8 mouse cellular contexts compared by ENCODE assay signal in genomic region chr2:136532033-136532432, GRCm38 (mm10). TPM values are rescaled to one million over a fixed set of nuclear protein-coding genes. Genes with fewer than 3 reads are reported as not detected.
DNase-seq lines count a peak whose midpoint lies in the region; ATAC-seq and TF ChIP-seq lines count a peak whose summit lies in the region.

No protein-coding gene starts in this region.

- DNase-seq in embryo, embryonic 9.5 days (ENCODE audit: extremely low spot score) = peak; percentile 84
- peak; percentile 58 to 75 for DNase-seq in gastrocnemius, postnatal 4 days (ENCODE audit: low spot score in 2 of 2)
- peak; percentile 86 to 90 for DNase-seq in left cerebral cortex, adult 2 months (ENCODE audit: extremely low spot score in 1 of 2, low spot score in 2 of 2)
- DNase-seq in lung, postnatal 36 days = peak; percentile 73
- peak; percentile 90 to 93 for DNase-seq in right cerebral cortex, adult 2 months (ENCODE audit: low spot score in 2 of 2)
- DNase-seq in T-cell, adult 2 months (ENCODE audit: low spot score) = no peak

- no peak for TF ChIP-seq CTCF in bone marrow, adult 2 months (IDR thresholded peaks at IDR 0.05; ENCODE audit: control insufficient read depth, insufficient read depth, low read length)
- no peak for TF ChIP-seq CTCF in left cerebral cortex, adult 2 months (IDR thresholded peaks at IDR 0.05)

- peak overlapping the region; percentile 1 for H3K4me3 ChIP-seq in bone marrow, adult 2 months (replicated peaks; ENCODE audit: control insufficient read depth, low read depth, low read length)
- peak overlapping the region; percentile 47 for H3K4me3 ChIP-seq in left cerebral cortex, adult 2 months

- intact Hi-C loops in left cerebral cortex, adult 2 months (cut with DNase I) = loop anchor here (5.0 kb wide), 1 partner anchor 150 kb away; no protein-coding TSS in a partner anchor

- H3K4me1 ChIP-seq in bone marrow, adult 2 months (ENCODE audit: control insufficient read depth, insufficient read depth, low read length) = no peaks in the 10 kb centered on the region

- no peak overlapping the region for H3K27ac ChIP-seq in bone marrow, adult 2 months (ENCODE audit: control insufficient read depth, insufficient read depth, low read depth, low read length, poor library complexity)
- peak overlapping the region; percentile 56 for H3K27ac ChIP-seq in left cerebral cortex, adult 2 months

- WGBS in bone marrow, adult 2 months = 6% methylated on average over 23 of the region's 23 CpGs

- no peak for TF ChIP-seq POLR2A in bone marrow, adult 2 months (IDR thresholded peaks at IDR 0.05; ENCODE audit: borderline replicate concordance, control insufficient read depth, low read depth, low read length)

- peak; percentile 54 for ATAC-seq in inflammation-experienced regulatory T-cells, adult 6 months

RNA-seq across cellular contexts. Expression of gene Ankef1, which starts 30.3 kb away (rescaled TPM):
- 1.0 TPM in 1 of 2 replicates, not detected in the other for polyA plus RNA-seq in bone marrow, adult 2 months (2011; ENCODE audit: insufficient read depth, insufficient read length, low replicate concordance, missing spikeins)
- total RNA-seq in gastrocnemius, postnatal 4 days (2021) = 1 to 10 TPM; 1.7 to 2.3 TPM
- polyA plus RNA-seq in inflammation-experienced regulatory T-cells, adult 6 months (2017; shearing (Covaris generic)) = under 1 TPM in 1 of 3 experiments, not detected in 2; 0.15 TPM
- total RNA-seq in left cerebral cortex, adult 2 months (2021) = 1 to 10 TPM; 1.3 to 3.2 TPM
